Mouse (Mus musculus) embryonic facial prominence, embryonic 12.5 days (tissue): ENCODE results near the gene Akr1a1. TPM values are rescaled to one million over a fixed set of nuclear protein-coding genes. Genes with fewer than 3 reads are reported as not detected.

Experiments
- ATAC-seq: fragments of 200-750 bp; cut with Nextera tagmentation; 2 replicates; pipeline ENCODE4 v1.8.0; 2017; ENCODE audit not compliant: insufficient number of reproducible peaks, insufficient read depth, low FRiP score, low TSS enrichment
- H3K27ac ChIP-seq: fragments of 300-500 bp; sonication (generic); 2 replicates; pipeline ENCODE4 v1.5.1; 2016; ENCODE audit warnings: mild to moderate bottlenecking
- H3K27me3 ChIP-seq: fragments of 300-500 bp; sonication (generic); 2 replicates; pipeline ENCODE4 v1.6.1; 2016; ENCODE audit warnings: mild to moderate bottlenecking, moderate library complexity
- H3K36me3 ChIP-seq: fragments of 300-500 bp; sonication (generic); 2 replicates; pipeline ENCODE4 v1.6.1; 2016; ENCODE audit warnings: mild to moderate bottlenecking
- H3K4me1 ChIP-seq: fragments of 300-500 bp; sonication (generic); 2 replicates; pipeline ENCODE4 v1.6.1; 2016
- H3K4me2 ChIP-seq: fragments of 300-500 bp; sonication (generic); replicated peaks from 2 replicates; pipeline ENCODE4 v1.6.1; 2016; ENCODE audit warnings: mild to moderate bottlenecking, moderate library complexity
- H3K4me3 ChIP-seq: fragments of 300-500 bp; sonication (generic); 2 replicates; pipeline ENCODE4 v1.5.1; 2016; ENCODE audit warnings: mild to moderate bottlenecking
- H3K9ac ChIP-seq: fragments of 300-500 bp; sonication (generic); 2 replicates; pipeline ENCODE4 v1.6.1; 2016; ENCODE audit warnings: mild to moderate bottlenecking, moderate library complexity
- H3K9me3 ChIP-seq: fragments of 300-500 bp; sonication (generic); 2 replicates; pipeline ENCODE4 v1.6.1; 2016; ENCODE audit warnings: mild to moderate bottlenecking, moderate library complexity
- WGBS: fragments of 180-500 bp; shearing (Covaris S2); methylation state at CpG from one replicate; pipeline ENCODE4 v1.1.7; 2016; 5-methylcytosine and 5-hydroxymethylcytosine counted together
- polyA plus RNA-seq: library from polyadenylated mRNA; unstranded; fragments of >200 nt; fragmentation: Nextera tagmentation; extraction: Ambion mirVana; gene quantifications from 2 replicates; pipeline ENCODE4 v1.2.1, GENCODE M21; 2016

Akr1a1 gene
- polyA plus RNA-seq, 1 experiment from 2014 or later: 689 TPM

DNA sequence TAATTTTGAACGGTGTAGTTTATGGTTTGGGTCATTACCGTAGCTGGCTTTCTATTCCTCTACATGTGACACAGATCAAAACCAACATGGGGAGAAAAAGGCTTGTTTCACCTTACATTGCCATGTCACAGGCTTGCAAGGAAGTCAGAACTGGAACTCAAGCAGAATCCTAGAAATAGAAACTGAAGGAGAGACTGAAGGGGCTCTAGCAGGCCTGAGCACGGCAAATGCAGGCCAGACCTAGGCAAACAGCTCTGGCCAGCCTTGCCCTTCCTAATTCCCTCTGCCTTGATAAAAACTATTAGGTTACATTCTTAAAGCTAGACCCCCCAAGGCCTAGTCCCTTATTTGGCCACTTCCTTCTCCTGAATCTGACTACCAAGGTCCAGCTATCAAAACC is 4.2 kb upstream of the Akr1a1 start:
- Histone ChIP-seq H3K4me1 (no peaks in the 10 kb centered on the region), H3K27ac (no peak overlapping the region), H3K27me3 (no peaks in the 10 kb centered on the region), H3K4me3 (no peak overlapping the region), H3K9ac (no peak overlapping the region), H3K36me3 (no peaks in the 10 kb centered on the region), H3K4me2 (no peak overlapping the region), H3K9me3 (no peaks in the 10 kb centered on the region)
- WGBS: 53% methylated on average over 3 of the region's 3 CpGs
- ATAC-seq: no peak

DNA sequence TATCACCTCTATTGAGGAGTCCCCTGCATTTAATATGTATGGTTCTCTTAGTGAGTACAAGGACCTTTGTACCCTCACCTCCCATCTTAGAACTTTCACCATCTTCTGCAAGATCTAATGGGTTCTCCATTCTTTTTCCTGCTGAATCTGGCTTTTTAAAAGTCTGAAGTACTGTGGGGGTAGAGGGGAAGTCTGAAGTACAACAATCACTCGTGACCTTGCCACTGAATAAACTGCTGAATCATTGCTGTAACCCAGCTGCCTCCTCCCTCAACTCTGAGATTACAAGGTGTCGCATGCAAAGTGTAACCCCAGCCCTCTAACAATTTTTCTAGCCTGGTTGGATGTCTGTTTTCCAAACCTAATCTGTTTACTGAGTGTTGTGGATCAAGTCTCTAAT is 3.6 kb upstream of the Akr1a1 start:
- peaks cover 1% of the 10 kb centered on the region for H3K4me1 ChIP-seq
- H3K9me3 ChIP-seq: no peaks in the 10 kb centered on the region
- no peak overlapping the region for H3K4me2 ChIP-seq
- H3K27me3 ChIP-seq: no peaks in the 10 kb centered on the region
- ATAC-seq: no peak
- WGBS: 70% methylated on average over 2 of the region's 2 CpGs
- H3K36me3 ChIP-seq: no peaks in the 10 kb centered on the region
- H3K9ac ChIP-seq: no peak overlapping the region
- no peak overlapping the region for H3K4me3 ChIP-seq
- H3K27ac ChIP-seq: no peak overlapping the region

DNA sequence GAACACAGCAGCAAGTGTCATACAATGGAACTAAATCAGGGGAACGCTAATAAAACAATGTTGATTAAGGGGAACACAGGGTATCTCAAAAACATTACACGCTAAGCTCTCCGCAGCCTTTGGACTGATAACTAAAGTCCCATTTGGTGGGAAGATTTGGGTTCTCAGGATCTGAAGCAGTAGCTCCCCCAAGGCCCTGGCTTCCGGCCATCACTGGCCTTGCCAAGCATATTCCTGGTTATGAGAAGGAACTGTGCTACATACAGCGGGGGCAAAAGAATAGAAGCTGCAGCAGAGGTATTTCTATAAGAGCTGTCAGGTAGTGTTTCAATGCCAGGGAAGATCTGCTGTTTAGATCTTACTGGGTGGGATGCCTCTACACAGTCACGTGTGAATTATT is 1.7 kb upstream of the Akr1a1 start:
- no peak overlapping the region for H3K9ac ChIP-seq
- H3K36me3 ChIP-seq: peaks cover 13% of the 10 kb centered on the region; the same call in 1 of the 2 replicates
- H3K4me1 ChIP-seq: peaks cover 16% of the 10 kb centered on the region
- ATAC-seq: no peak
- H3K4me3 ChIP-seq: no peak overlapping the region
- H3K4me2 ChIP-seq: no peak overlapping the region
- H3K27me3 ChIP-seq: no peaks in the 10 kb centered on the region
- WGBS: 85% methylated on average over 6 of the region's 6 CpGs
- no peak overlapping the region for H3K27ac ChIP-seq
- no peaks in the 10 kb centered on the region for H3K9me3 ChIP-seq

DNA sequence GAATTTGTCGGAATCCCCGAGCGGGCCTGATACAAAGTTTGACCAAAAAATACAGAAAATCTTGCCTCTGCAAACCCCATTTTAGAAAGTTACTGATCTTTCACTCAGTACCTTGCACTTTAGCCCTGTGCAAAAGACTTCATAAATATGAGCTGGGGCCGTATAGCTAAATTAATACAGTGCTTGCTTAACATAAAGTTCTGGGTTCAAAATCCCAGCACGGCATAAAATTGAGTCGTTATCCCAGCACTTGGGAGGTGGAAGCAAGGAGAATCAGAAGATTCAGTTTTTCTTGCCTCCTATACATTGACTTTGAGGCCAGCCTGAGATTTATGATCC is 286 bp upstream of the Akr1a1 start:
- ATAC-seq: no peak
- Histone ChIP-seq H3K27me3 (no peaks in the 10 kb centered on the region), H3K27ac (peak overlapping the region; percentile 56; the same call in 1 of the 2 replicates), H3K4me1 (peaks cover 16% of the 10 kb centered on the region), H3K9ac (peak overlapping the region; percentile 94), H3K9me3 (no peaks in the 10 kb centered on the region), H3K36me3 (peaks cover 28% of the 10 kb centered on the region), H3K4me3 (peak overlapping the region; percentile 95), H3K4me2 (peak overlapping the region; percentile 74)
- 10% methylated on average over 6 of the region's 6 CpGs for WGBS

- ATAC-seq: no peak
- H3K9ac ChIP-seq: peak overlapping the region; percentile 94
- H3K36me3 ChIP-seq: peaks cover 38% of the 10 kb centered on the region
- WGBS: 42% methylated on average over 5 of the region's 5 CpGs
- H3K27me3 ChIP-seq: no peaks in the 10 kb centered on the region
- H3K4me3 ChIP-seq: peak overlapping the region; percentile 95
- peak overlapping the region; percentile 74 for H3K4me2 ChIP-seq
- H3K4me1 ChIP-seq: peaks cover 19% of the 10 kb centered on the region
- H3K27ac ChIP-seq: peak overlapping the region; percentile 92; the same call in 1 of the 2 replicates
- no peaks in the 10 kb centered on the region for H3K9me3 ChIP-seq
Observed at GRCm38 (mm10) chr4:116650365-116650764, 1.1 kb downstream of the Akr1a1 start.

DNA sequence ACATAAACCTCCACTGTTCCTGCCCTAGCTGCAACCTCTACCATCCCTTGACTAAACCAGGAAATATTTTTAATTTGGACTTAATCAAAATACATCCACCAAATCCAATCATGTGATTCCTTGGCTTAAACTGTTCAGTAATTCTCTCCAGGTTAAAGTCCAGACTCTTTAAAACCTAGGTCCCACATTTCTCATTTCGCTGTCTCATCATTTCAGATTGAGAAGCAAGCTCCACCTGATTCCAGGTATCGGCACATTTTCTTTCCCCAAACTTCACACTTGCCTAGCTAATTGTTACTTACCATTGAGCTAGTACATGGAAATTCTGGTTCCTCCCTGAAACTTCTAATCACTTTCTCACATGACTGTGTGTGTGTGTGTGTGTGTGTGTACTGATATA is 2.1 kb downstream of the Akr1a1 start:
- Histone ChIP-seq H3K4me3 (peak overlapping the region; percentile 95; the same call in 1 of the 2 replicates), H3K27ac (no peak overlapping the region), H3K27me3 (no peaks in the 10 kb centered on the region), H3K9ac (no peak overlapping the region), H3K9me3 (no peaks in the 10 kb centered on the region), H3K4me2 (peak overlapping the region; percentile 74), H3K36me3 (peaks cover 46% of the 10 kb centered on the region), H3K4me1 (peaks cover 19% of the 10 kb centered on the region)
- 93% methylated on average over 2 of the region's 2 CpGs for WGBS
- ATAC-seq: no peak

DNA sequence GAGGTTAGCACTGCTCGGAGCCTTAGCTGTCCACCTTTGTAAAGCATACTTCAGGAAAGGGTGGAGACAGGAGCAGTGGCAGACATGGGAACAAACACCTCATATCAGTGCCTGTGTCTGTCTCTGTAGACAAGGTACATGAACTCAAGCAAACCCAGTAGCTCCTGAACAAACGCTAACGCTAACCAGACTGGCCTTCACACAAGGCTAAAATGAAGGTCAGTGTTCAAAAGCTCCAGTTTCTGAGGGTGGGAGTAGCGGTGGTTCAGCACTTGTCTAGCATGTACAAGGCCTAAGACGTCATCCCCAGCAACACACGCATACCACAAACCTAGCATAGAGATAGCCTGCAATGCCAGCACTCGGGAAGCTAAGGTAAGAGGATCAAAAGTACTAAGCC is 5.9 kb downstream of the Akr1a1 start:
- H3K27me3 ChIP-seq: no peaks in the 10 kb centered on the region
- no peaks in the 10 kb centered on the region for H3K9me3 ChIP-seq
- H3K27ac ChIP-seq: no peak overlapping the region
- no peak for ATAC-seq
- H3K4me2 ChIP-seq: no peak overlapping the region
- peaks cover 80% of the 10 kb centered on the region for H3K36me3 ChIP-seq
- no peak overlapping the region for H3K9ac ChIP-seq
- 84% methylated on average over 7 of the region's 7 CpGs for WGBS
- no peak overlapping the region for H3K4me3 ChIP-seq
- H3K4me1 ChIP-seq: peaks cover 19% of the 10 kb centered on the region

DNA sequence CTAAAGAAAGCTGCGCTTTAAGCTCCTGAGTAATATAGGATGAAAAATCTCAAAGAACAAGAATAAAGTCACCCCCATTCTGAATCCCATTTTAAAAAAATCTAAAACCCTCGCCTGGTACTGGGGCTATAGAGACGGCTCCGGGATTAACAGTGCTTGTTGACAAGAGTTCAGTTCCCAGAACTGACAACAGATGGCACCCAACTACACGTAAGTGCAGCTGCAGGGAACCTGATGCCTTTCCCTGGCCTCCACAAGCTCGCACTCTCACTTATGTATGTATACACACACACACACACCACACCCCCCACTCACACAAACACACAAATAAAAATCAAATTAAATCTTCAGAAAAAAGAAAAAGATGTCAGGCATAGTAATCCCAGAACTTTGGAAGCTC is 7.2 kb downstream of the Akr1a1 start:
- Histone ChIP-seq H3K4me3 (no peak overlapping the region), H3K27ac (no peak overlapping the region), H3K9ac (no peak overlapping the region), H3K4me1 (peaks cover 10% of the 10 kb centered on the region; the same call in 1 of the 2 replicates), H3K36me3 (peaks cover 86% of the 10 kb centered on the region), H3K9me3 (no peaks in the 10 kb centered on the region), H3K4me2 (no peak overlapping the region), H3K27me3 (no peaks in the 10 kb centered on the region)
- ATAC-seq: no peak
- WGBS: 64% methylated on average over 6 of the region's 6 CpGs

- Histone ChIP-seq H3K9ac (no peak overlapping the region), H3K36me3 (peaks cover 87% of the 10 kb centered on the region), H3K9me3 (no peaks in the 10 kb centered on the region), H3K27me3 (no peaks in the 10 kb centered on the region), H3K4me1 (0 out of 2 replicates have a peak, but pooled peaks cover 3% of the 10 kb centered on the region), H3K27ac (no peak overlapping the region), H3K4me2 (no peak overlapping the region), H3K4me3 (no peak overlapping the region)
- no peak for ATAC-seq
- 100% methylated on average over 1 of the region's 1 CpGs for WGBS
Observed at GRCm38 (mm10) chr4:116642071-116642470, 9.4 kb downstream of the Akr1a1 start.

DNA sequence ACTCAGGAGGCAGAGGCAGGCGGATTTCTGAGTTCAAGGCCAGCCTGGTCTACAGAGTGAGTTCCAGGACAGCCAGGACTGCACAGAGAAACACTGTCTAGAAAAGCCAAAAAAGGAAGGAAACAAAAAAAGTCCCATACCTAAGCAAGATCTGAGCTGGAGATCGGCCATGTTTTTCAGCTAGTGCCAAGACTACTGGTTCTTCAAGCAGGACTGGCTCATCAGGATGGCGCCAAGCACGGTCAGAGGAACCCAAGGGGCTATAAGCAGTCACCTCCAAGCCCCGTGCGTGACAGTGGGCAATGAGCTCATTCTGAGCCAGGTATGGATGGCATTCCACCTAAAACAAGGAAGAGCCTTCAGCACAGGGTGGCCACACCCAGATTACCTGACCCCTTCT is 12.7 kb downstream of the Akr1a1 start:
- 96% methylated on average over 6 of the region's 6 CpGs for WGBS
- Histone ChIP-seq H3K4me3 (no peak overlapping the region), H3K9ac (no peak overlapping the region), H3K27me3 (no peaks in the 10 kb centered on the region), H3K36me3 (peaks cover 91% of the 10 kb centered on the region), H3K4me1 (no peaks in the 10 kb centered on the region), H3K4me2 (no peak overlapping the region), H3K9me3 (no peaks in the 10 kb centered on the region), H3K27ac (no peak overlapping the region)
- ATAC-seq: 0 out of 2 replicates have a peak, but pooled peaks have one; percentile 15

- no peaks in the 10 kb centered on the region for H3K9me3 ChIP-seq
- H3K27me3 ChIP-seq: no peaks in the 10 kb centered on the region
- no peaks in the 10 kb centered on the region for H3K4me1 ChIP-seq
- H3K36me3 ChIP-seq: peaks cover 61% of the 10 kb centered on the region
- H3K4me2 ChIP-seq: no peak overlapping the region
- ATAC-seq: no peak
- no peak overlapping the region for H3K27ac ChIP-seq
- no peak overlapping the region for H3K9ac ChIP-seq
- no peak overlapping the region for H3K4me3 ChIP-seq
- whole genome bisulfite sequencing: 83% methylated on average over 1 of the region's 1 CpGs
Observed at GRCm38 (mm10) chr4:116635197-116635596, 16.3 kb downstream of the Akr1a1 start.

DNA sequence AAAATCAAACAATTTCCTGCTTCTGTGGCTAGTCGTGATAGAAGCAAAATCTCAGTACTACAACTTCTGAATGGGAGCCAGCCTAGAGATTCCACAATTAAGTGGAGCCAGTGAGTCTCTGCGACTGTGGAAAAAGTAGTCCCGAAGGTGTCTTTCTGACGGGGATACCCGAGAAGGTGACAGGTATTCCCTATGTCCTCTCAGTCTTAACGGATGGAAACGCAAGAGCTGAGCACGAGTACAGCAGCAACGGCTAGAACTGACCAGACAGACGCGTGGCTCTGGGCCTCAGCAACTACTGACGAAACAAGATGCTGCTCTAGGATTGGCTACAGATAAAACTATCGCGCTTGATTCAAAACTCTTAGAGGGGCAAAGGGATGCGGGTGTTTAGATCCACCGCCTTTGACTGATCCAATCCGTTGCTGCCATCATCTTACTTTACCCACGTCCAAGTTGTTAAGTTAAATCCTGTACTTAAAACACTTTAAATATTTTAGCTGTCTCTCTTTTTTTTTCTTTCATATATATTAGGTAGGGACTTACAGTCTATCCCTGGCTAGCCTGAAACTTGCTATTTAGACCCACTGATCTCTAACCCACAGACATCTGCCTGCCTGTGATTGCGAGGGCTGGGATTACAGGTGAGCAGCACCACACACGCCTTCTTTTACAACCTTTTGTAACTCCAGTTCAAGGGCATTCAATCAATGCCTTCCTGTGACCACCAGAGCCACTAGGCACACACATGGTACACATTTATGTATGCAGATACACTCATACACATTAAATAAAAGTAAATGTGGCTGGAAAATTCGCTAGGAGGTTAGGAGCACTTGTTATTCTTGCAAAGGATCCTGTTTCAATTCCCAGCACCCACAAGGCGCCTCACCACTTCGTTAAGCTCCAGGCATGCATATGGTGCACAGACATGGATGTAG is 23.5 kb downstream of the Akr1a1 start, which contains the start of gene Nasp:
Nasp (minus strand) TSS at position 220 of the 941 bp plus-strand sequence.
- Histone ChIP-seq H3K36me3 (peaks cover 17% of the 10 kb centered on the region), H3K4me2 (peak within 1 kb of the TSS; percentile 67), H3K9me3 (no peaks in the 10 kb centered on the region), H3K27me3 (no peaks in the 10 kb centered on the region), H3K9ac (peak within 1 kb of the TSS; percentile 88), H3K4me1 (peaks cover 10% of the 10 kb centered on the region; the same call in 1 of the 2 replicates), H3K4me3 (peak within 1 kb of the TSS; percentile 83), H3K27ac (peak within 1 kb of the TSS; percentile 94)
- peak; percentile 89 for ATAC-seq
- WGBS: 7% methylated on average over 23 of the region's 23 CpGs
